Mouse (Mus musculus): ENCODE data around the gene Dip2b.

Gene Dip2b

GRCm38 (mm10) chr15:100084882-100085281 lies 46.4 kb downstream of the Dip2b start:
- no peak for DNase-seq (ENCODE audit: low spot score in 2 of 2)

- no peak for DNase-seq (ENCODE audit: low spot score in 2 of 2)
Observed at GRCm38 (mm10) chr15:100088021-100088420, 49.6 kb downstream of the Dip2b start.

GRCm38 (mm10) chr15:100089645-100090053 lies 51.2 kb downstream of the Dip2b start:
- DNase-seq (ENCODE audit: low spot score in 2 of 2): no peak

GRCm38 (mm10) chr15:100091818-100092217 lies 53.4 kb downstream of the Dip2b start:
- DNase-seq (ENCODE audit: low spot score in 2 of 2): no peak

- DNase-seq (ENCODE audit: low spot score in 2 of 2): peak in 1 of 2 experiments; percentile 9
Observed at GRCm38 (mm10) chr15:100092258-100092657, 53.8 kb downstream of the Dip2b start.

- no peak for DNase-seq (ENCODE audit: low spot score in 2 of 2)
Observed at GRCm38 (mm10) chr15:100096587-100097428, 58.3 kb downstream of the Dip2b start.

- no peak for DNase-seq (ENCODE audit: low spot score in 2 of 2)
Observed at GRCm38 (mm10) chr15:100100336-100100735, 61.9 kb downstream of the Dip2b start.

GRCm38 (mm10) chr15:100101206-100101605 lies 62.7 kb downstream of the Dip2b start:
- no peak for DNase-seq (ENCODE audit: low spot score in 2 of 2)

- no peak for DNase-seq (ENCODE audit: low spot score in 2 of 2)
Observed at GRCm38 (mm10) chr15:100104126-100104525, 65.7 kb downstream of the Dip2b start.

GRCm38 (mm10) chr15:100108071-100108782 lies 69.8 kb downstream of the Dip2b start:
- no peak for DNase-seq (ENCODE audit: low spot score in 2 of 2)

- DNase-seq (ENCODE audit: low spot score in 2 of 2): no peak
Observed at GRCm38 (mm10) chr15:100109916-100110315, 71.5 kb downstream of the Dip2b start.

GRCm38 (mm10) chr15:100111891-100112290 lies 73.4 kb downstream of the Dip2b start:
- DNase-seq (ENCODE audit: low spot score in 2 of 2): no peak

- DNase-seq (ENCODE audit: low spot score in 2 of 2): no peak
Observed at GRCm38 (mm10) chr15:100112309-100112966, 74.0 kb downstream of the Dip2b start.

GRCm38 (mm10) chr15:100113343-100114275 lies 75.1 kb downstream of the Dip2b start:
- no peak for DNase-seq (ENCODE audit: low spot score in 2 of 2)

- no peak for DNase-seq (ENCODE audit: low spot score in 2 of 2)
Observed at GRCm38 (mm10) chr15:100115416-100115815, 77.0 kb downstream of the Dip2b start.

GRCm38 (mm10) chr15:100116325-100116724 lies 77.9 kb downstream of the Dip2b start:
- no peak for DNase-seq (ENCODE audit: low spot score in 2 of 2)

- no peak for DNase-seq (ENCODE audit: low spot score in 2 of 2)
Observed at GRCm38 (mm10) chr15:100119225-100119788, 80.8 kb downstream of the Dip2b start.

- DNase-seq (ENCODE audit: low spot score in 2 of 2): no peak
Observed at GRCm38 (mm10) chr15:100121437-100121836, 83.0 kb downstream of the Dip2b start.

GRCm38 (mm10) chr15:100123867-100124266 lies 85.4 kb downstream of the Dip2b start:
- DNase-seq (ENCODE audit: low spot score in 2 of 2): no peak

GRCm38 (mm10) chr15:100125245-100125644 lies 86.8 kb downstream of the Dip2b start:
- DNase-seq (ENCODE audit: low spot score in 2 of 2): no peak

Data from natural killer cell, adult 2 months (primary cell).